Mouse (Mus musculus): ENCODE results near the gene Evi2.

Gene Evi2

DNA sequence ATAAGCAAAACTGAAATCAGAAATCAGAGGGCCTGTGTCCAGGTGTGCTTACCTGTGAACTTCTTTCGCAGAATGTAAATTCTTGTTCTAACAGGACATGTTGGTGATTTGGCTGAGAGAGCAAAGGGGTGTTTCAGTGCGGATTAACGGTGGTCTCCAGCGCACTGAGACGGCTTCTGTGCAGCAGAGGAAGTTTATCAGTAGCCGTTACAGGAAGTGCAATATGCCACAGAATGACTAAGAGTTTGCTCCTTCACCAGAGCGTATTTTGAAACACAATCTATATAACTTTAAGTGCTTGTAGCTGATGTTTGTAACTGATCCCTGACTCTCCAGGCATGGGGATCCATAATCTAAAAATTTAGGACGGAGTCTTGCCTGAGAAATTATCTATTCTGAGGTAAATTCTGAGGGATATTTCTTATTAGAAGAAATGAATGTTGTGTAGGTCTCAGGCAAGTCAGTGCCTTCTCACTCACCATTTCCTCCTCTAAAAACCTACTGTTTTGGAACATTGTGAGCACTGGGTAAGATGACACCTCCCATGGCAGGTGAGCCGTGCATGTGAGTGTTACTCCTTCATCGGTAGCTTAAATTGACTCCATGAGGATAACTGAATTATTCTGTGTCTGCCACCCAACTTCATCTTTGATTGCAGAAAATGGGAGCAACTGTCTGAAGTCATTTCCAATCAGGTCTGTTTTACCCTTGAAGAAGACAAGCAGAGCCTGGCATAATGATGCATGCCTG lies 6.7 kb downstream of the Evi2 start, which contains the start of gene Evi2b:
Evi2b (minus strand) TSS at position 203 of the 750 bp plus-strand sequence.
- no peak for DNase-seq

- no peak for DNase-seq
Observed at GRCm38 (mm10) chr11:79522944-79523343, 7.4 kb downstream of the Evi2 start.

DNA sequence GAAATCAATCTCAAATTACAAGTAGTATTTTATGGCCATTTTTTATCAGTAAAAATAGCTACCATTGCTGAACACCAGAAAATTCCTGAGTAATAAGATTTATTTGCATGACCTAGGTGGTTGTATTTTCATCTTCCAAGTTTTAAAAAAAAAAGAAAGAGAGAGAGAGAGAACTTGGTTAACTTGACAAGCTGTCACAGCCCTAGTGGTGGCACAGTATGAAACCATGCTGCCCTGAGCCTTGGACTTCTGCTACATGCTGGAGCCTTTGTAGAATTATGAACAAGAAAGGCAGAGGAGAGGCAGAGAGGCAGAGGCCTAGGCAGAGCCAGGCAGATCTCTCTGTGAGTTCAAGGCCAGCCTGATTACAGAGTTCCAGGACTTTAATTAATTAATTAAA lies 8.5 kb downstream of the Evi2 start:
- no peak for DNase-seq

- no peak for DNase-seq
Observed at GRCm38 (mm10) chr11:79520772-79521171, 9.6 kb downstream of the Evi2 start.

GRCm38 (mm10) chr11:79519878-79520291 lies 10.5 kb downstream of the Evi2 start:
- DNase-seq: no peak

DNA sequence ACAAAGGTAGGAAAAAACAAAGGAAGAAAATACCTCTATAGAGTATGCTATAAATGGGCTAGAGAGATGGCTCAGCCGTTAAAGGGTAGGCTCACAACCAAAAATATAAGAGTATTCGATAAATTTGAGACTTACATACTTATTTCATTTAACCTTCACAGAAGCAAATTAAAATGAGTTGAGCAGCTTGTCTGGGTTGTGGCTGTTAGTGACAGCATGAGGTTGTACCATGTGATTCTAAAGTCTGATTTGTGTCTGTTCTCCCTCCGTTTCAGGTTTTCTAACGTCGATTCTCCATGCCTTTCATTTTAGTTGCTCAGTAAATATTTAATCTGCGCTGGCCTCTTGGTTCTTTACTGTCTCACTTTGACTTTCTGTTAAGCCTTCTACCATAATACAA lies 11.1 kb downstream of the Evi2 start:
- no peak for DNase-seq

DNA sequence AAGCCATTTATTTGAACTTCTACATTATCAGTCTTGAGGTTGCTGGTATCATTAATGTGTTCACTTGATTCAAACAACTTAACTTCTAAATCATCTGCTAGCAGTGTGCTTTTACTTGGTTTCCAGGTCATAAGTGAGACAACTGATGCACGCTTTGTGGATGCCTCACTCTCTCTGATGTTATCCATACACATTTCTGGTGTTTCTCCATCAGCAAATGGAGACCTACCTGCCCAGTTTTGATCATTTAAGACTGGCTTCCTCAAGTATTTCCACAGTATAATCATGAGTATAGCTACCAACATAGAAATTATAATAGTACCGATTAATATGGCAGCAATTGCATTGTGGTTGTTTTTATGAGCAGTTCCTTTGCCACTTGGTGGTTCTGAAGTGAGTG lies 14.6 kb downstream of the Evi2 start:
- no peak for DNase-seq

DNA sequence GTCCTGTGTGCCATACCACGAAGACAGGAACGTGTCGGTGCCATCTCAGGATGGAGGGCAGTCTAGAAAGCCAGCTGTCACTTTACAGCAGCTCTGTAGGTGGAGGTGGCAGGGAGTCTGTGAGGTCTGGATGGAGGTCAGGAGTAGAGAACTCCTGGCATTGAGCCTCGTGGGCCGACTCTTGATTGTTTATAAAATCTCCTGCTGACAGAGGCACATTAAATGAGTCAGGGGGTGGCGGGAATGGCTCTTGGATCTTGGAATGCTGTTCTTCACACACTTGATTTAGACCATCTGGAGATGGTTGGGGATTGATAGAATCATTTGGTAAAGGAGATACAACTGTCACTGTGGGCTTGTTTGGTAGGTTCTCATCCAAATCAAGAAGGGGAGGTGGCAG lies 15.1 kb downstream of the Evi2 start:
- DNase-seq: no peak

GRCm38 (mm10) chr11:79511970-79512369 lies 18.4 kb downstream of the Evi2 start:
- no peak for DNase-seq

DNA sequence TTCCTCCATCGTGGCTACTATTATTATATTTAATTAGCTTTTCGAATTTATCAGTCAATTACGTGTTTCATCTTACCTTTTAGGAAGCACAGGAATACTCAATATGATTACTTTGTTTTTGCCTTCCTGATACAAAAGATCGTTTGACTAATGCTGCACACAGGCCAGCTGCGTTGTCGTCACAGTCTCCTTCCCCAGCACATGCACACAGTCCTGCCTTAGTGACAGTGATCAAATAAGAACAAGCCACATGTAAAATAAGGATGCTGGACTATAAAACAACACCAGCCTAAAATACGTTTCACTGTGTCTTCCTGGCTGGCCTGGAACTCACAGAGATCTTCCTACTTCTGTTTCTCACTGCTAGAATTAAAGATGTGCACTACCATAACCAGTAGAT lies 25.9 kb downstream of the Evi2 start:
- no peak for DNase-seq

DNA sequence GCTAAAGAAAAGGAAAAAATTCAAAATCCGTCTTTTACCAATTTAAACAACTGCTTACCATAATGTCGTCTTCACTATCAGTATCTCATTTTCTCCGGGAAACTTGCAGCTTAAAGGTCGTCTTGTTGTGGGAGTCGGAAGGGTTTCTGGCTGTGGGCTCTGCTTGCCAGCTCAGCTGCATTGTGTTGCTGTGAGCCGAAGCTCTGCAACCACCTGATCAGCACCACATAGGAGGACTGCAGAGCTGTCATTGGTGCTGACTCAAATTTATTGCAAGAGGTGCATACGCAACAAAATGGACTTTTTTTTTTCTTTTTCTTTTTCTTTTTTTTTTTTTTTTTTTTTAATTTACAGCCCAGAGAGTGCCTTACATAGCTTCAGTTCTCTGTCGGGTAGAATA lies 26.5 kb downstream of the Evi2 start, which contains the start of gene Omg:
Omg (minus strand) TSS at position 240 of the 400 bp plus-strand sequence.
- peak; percentile 62 for DNase-seq

DNA sequence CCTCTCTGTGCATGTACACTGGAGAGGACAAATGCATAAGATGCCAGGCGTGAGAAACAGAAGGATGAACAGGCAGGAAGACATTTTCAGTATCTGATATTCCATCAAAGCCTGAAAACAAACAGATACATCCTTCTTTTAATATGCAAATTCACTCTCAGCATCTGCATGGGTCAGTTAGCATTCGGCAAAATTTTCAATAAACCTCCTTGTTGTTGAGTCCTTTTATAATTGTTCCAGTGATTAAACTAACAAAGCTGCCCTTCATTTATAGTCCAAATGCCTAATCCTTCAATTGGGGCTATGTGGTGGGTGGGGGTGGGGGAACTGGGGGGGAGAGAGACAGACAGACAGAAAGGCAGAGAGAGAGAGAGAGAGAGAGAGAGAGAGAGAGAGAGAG lies 27.5 kb downstream of the Evi2 start:
- DNase-seq: no peak

- no peak for DNase-seq
Observed at GRCm38 (mm10) chr11:79494976-79495800, 35.2 kb downstream of the Evi2 start.

DNA sequence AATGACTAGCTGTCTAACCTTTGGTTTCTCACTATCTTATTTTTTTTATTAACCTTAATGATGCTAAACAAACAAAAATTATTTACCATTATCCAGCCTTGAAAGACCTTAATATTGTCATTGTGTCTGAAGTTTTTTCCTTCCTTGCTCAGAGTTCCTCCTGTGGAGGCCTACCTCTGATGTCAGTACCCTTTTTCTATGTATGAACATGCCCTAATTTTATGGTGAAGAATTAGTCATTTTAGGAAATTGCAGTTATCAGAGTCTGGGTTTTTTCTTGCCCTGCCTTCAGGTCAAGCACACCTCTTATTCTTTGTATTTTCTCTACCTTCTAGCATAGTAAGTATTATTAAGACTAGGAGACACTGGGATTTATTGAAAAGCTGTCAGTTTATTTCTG lies 45.7 kb downstream of the Evi2 start:
- no peak for DNase-seq

DNA sequence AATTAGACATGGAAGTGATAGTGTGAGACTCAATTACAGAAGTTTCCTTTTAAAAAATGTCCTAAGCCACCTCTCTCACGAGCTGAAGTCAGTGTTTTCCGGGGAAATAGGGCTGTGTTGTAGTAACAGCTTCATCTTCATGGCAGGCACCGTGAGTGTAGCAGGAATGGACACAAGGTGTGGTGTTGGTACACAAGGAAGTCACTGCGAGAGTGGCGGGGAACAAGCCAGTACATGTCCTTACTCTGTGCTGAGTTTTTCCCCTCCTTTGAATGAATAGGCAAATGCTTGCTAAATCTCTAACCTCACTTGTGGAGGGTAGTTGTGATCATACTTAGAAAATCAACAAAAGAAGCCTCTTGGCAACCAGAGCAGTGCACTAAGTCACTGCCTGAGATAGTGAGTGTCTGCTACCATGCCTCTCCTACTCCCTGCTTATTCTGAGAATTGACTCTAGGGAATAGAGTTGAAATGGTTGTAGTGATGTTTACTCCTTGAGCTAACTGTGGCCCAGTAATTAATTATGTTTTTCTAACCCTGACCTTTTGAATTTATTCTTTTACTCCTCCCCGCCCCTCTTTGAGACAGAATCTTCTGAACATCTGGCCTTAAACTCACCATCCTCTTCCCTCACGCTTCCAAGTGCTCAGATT lies 46.4 kb downstream of the Evi2 start:
- DNase-seq: no peak

DNA sequence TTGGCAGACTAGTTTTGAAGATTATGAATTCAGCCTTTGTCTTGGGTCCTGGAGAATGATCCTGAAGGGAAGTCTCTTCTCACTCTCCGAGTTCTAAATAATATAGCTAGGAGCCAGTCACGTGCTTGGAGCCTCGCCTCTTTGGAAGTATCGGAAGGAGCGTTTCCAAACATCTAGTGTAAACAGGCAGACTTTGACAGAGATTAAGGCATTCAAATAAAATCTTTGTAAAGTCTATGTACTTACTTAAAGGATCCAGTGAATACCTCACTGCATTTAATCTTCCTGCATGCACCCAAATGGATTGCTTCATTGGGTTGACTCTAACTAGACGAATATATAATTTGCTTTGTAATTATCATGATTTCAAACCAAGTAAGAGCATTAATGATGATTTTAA lies 47.0 kb downstream of the Evi2 start:
- no peak for DNase-seq

GRCm38 (mm10) chr11:79468097-79468496 lies 62.3 kb downstream of the Evi2 start:
- DNase-seq: no peak
